Mouse (Mus musculus) right cerebral cortex, adult 2 months (tissue): ENCODE data around the gene Cox8b.

Experiments
- DNase-seq, 2 experiments: peaks; one replicate each; pipeline ENCODE4 v3.0.0; 2021 to 2022; ENCODE audit warnings: low spot score in 2 of 2

Gene Cox8b

GRCm38 (mm10) chr7:140900220-140900619 lies at the start of gene Cox8b:
Gene Cox8b (minus strand): TSS chr7:140900446.
- DNase-seq = no peak

GRCm38 (mm10) chr7:140949255-140949654 lies 49.0 kb upstream of the Cox8b start:
- no peak for DNase-seq

GRCm38 (mm10) chr7:140948161-140948560 lies 47.9 kb upstream of the Cox8b start:
- no peak for DNase-seq

GRCm38 (mm10) chr7:140946980-140947379 lies 46.7 kb upstream of the Cox8b start:
- DNase-seq = no peak

GRCm38 (mm10) chr7:140946311-140946710 lies 46.1 kb upstream of the Cox8b start:
- DNase-seq = no peak

- DNase-seq = no peak
These were observed 45.0 kb upstream of the Cox8b start for GRCm38 (mm10) chr7:140945247-140945646.

- no peak for DNase-seq
These were observed 44.0 kb upstream of the Cox8b start for GRCm38 (mm10) chr7:140944236-140944635.

GRCm38 (mm10) chr7:140943356-140943755 lies 43.1 kb upstream of the Cox8b start:
- DNase-seq = no peak

GRCm38 (mm10) chr7:140942811-140943210 lies 42.6 kb upstream of the Cox8b start:
- no peak for DNase-seq

GRCm38 (mm10) chr7:140942341-140942740 lies 42.1 kb upstream of the Cox8b start:
- no peak for DNase-seq

- peak; percentile 49 to 59 for DNase-seq
These were observed 41.2 kb upstream of the Cox8b start, which contains the start of gene Pgghg for GRCm38 (mm10) chr7:140941222-140942051. Gene Pgghg (plus strand): TSS chr7:140941391.

GRCm38 (mm10) chr7:140939669-140940171 lies 39.5 kb upstream of the Cox8b start:
- no peak for DNase-seq

GRCm38 (mm10) chr7:140938896-140939295 lies 38.6 kb upstream of the Cox8b start:
- no peak for DNase-seq

- DNase-seq = no peak
These were observed 38.2 kb upstream of the Cox8b start for GRCm38 (mm10) chr7:140938436-140938835.

GRCm38 (mm10) chr7:140927181-140927580 lies 26.9 kb upstream of the Cox8b start:
- no peak for DNase-seq

GRCm38 (mm10) chr7:140923070-140923775 lies 23.0 kb upstream of the Cox8b start:
- DNase-seq = no peak

- peak; percentile 31 to 47 for DNase-seq
These were observed 22.3 kb upstream of the Cox8b start for GRCm38 (mm10) chr7:140922398-140923069.

GRCm38 (mm10) chr7:140921225-140921975 lies 21.2 kb upstream of the Cox8b start:
- DNase-seq = no peak

GRCm38 (mm10) chr7:140920418-140921029 lies 20.3 kb upstream of the Cox8b start, which contains the start of gene Nlrp6:
Gene Nlrp6 (plus strand): TSS chr7:140920902.
- no peak for DNase-seq

GRCm38 (mm10) chr7:140919911-140920310 lies 19.7 kb upstream of the Cox8b start:
- DNase-seq = no peak
